Mouse (Mus musculus): Measurements from ENCODE around the gene Ace2. TPM values are rescaled to one million over a fixed set of nuclear protein-coding genes. Genes with fewer than 3 reads are reported as not detected.

Gene Ace2
- polyA plus RNA-seq (2015; fragmentation: Nextera tagmentation; extraction: Ambion mirVana) = 0.18 and 0.43 TPM in 2 replicates

- Histone ChIP-seq H3K27ac (no peak within 1 kb of the TSS), H3K27me3 (peaks cover 11% of the 10 kb centered on the region; the same call in 1 of the 2 replicates), H3K4me2 (no peak within 1 kb of the TSS), H3K9me3 (no peaks in the 10 kb centered on the region), H3K9ac (no peak within 1 kb of the TSS), H3K4me3 (no peak within 1 kb of the TSS), H3K4me1 (replicated peaks) (no peaks in the 10 kb centered on the region), H3K36me3 (no peaks in the 10 kb centered on the region)
- no peak for ATAC-seq (ENCODE audit: low FRiP score)
- WGBS = 90% methylated on average over 2 of the region's 2 CpGs
These were observed at the start of gene Ace2 for GRCm38 (mm10) chrX:164139032-164139431. Gene Ace2 (plus strand): TSS chrX:164139332.

- Histone ChIP-seq H3K27ac (no peak overlapping the region), H3K36me3 (no peaks in the 10 kb centered on the region)
- ATAC-seq (ENCODE audit: low FRiP score) = no peak
These were observed 49.2 kb upstream of the Ace2 start for GRCm38 (mm10) chrX:164089916-164090315.

GRCm38 (mm10) chrX:164092300-164093169 lies 46.6 kb upstream of the Ace2 start:
- Histone ChIP-seq H3K36me3 (no peaks in the 10 kb centered on the region), H3K27me3 (peaks cover 22% of the 10 kb centered on the region), H3K9me3 (no peaks in the 10 kb centered on the region), H3K4me1 (replicated peaks) (no peaks in the 10 kb centered on the region), H3K4me3 (no peak overlapping the region), H3K27ac (no peak overlapping the region), H3K9ac (no peak overlapping the region), H3K4me2 (no peak overlapping the region)
- WGBS = 73% methylated on average over 7 of the region's 7 CpGs
- no peak for ATAC-seq (ENCODE audit: low FRiP score)

More at GRCm38 (mm10) chrX:164089916-164090315, 49.2 kb upstream of the Ace2 start:
- Histone ChIP-seq H3K4me1 (replicated peaks) (no peaks in the 10 kb centered on the region), H3K4me3 (no peak overlapping the region), H3K9ac (no peak overlapping the region), H3K27me3 (peaks cover 19% of the 10 kb centered on the region), H3K4me2 (no peak overlapping the region), H3K9me3 (no peaks in the 10 kb centered on the region)
- WGBS = 73% methylated on average over 11 of the region's 11 CpGs

- Histone ChIP-seq H3K27me3 (peaks cover 22% of the 10 kb centered on the region), H3K27ac (no peak overlapping the region), H3K9me3 (no peaks in the 10 kb centered on the region), H3K9ac (no peak overlapping the region), H3K36me3 (no peaks in the 10 kb centered on the region), H3K4me3 (no peak overlapping the region), H3K4me2 (no peak overlapping the region), H3K4me1 (replicated peaks) (no peaks in the 10 kb centered on the region)
- 89% methylated on average over 5 of the region's 5 CpGs for WGBS
- no peak for ATAC-seq (ENCODE audit: low FRiP score)
These were observed 45.7 kb upstream of the Ace2 start for GRCm38 (mm10) chrX:164093435-164093834.

GRCm38 (mm10) chrX:164095838-164096237 lies 43.3 kb upstream of the Ace2 start:
- WGBS = 82% methylated on average over 2 of the region's 2 CpGs
- Histone ChIP-seq H3K27me3 (peaks cover 21% of the 10 kb centered on the region; the same call in 1 of the 2 replicates), H3K4me2 (no peak overlapping the region)

GRCm38 (mm10) chrX:164101483-164101882 lies 37.6 kb upstream of the Ace2 start:
- H3K9me3 ChIP-seq = no peaks in the 10 kb centered on the region
- no peak for ATAC-seq (ENCODE audit: low FRiP score)
- H3K36me3 ChIP-seq = no peaks in the 10 kb centered on the region
- 0 out of 2 replicates have a peak, but pooled peaks cover 3% of the 10 kb centered on the region for H3K4me1 ChIP-seq (replicated peaks)
- H3K27me3 ChIP-seq = 0 out of 2 replicates have a peak, but pooled peaks cover 7% of the 10 kb centered on the region
- H3K4me2 ChIP-seq = no peak overlapping the region
- H3K9ac ChIP-seq = no peak overlapping the region
- H3K4me3 ChIP-seq = no peak overlapping the region
- H3K27ac ChIP-seq = no peak overlapping the region

More at GRCm38 (mm10) chrX:164095838-164096237, 43.3 kb upstream of the Ace2 start:
- no peak overlapping the region for H3K4me3 ChIP-seq
- no peak for ATAC-seq (ENCODE audit: low FRiP score)
- H3K36me3 ChIP-seq = no peaks in the 10 kb centered on the region
- no peak overlapping the region for H3K9ac ChIP-seq
- no peaks in the 10 kb centered on the region for H3K9me3 ChIP-seq
- no peak overlapping the region for H3K27ac ChIP-seq
- H3K4me1 ChIP-seq (replicated peaks) = no peaks in the 10 kb centered on the region

GRCm38 (mm10) chrX:164102198-164102597 lies 36.9 kb upstream of the Ace2 start:
- 82% methylated on average over 7 of the region's 7 CpGs for WGBS
- Histone ChIP-seq H3K36me3 (no peaks in the 10 kb centered on the region), H3K9me3 (no peaks in the 10 kb centered on the region), H3K4me3 (no peak overlapping the region), H3K4me2 (no peak overlapping the region), H3K9ac (no peak overlapping the region), H3K27me3 (0 out of 2 replicates have a peak, but pooled peaks cover 7% of the 10 kb centered on the region), H3K27ac (no peak overlapping the region), H3K4me1 (replicated peaks) (0 out of 2 replicates have a peak, but pooled peaks cover 3% of the 10 kb centered on the region)
- no peak for ATAC-seq (ENCODE audit: low FRiP score)

GRCm38 (mm10) chrX:164102656-164103055 lies 36.5 kb upstream of the Ace2 start:
- Histone ChIP-seq H3K4me3 (no peak overlapping the region), H3K4me2 (no peak overlapping the region), H3K27me3 (0 out of 2 replicates have a peak, but pooled peaks cover 7% of the 10 kb centered on the region), H3K9ac (no peak overlapping the region), H3K27ac (no peak overlapping the region), H3K9me3 (no peaks in the 10 kb centered on the region), H3K4me1 (replicated peaks) (0 out of 2 replicates have a peak, but pooled peaks cover 3% of the 10 kb centered on the region), H3K36me3 (no peaks in the 10 kb centered on the region)
- ATAC-seq (ENCODE audit: low FRiP score) = no peak
- WGBS = 65% methylated on average over 6 of the region's 6 CpGs

- H3K27me3 ChIP-seq = peaks cover 7% of the 10 kb centered on the region; the same call in 1 of the 2 replicates
- H3K27ac ChIP-seq = no peak overlapping the region
- no peak overlapping the region for H3K9ac ChIP-seq
- no peak for ATAC-seq (ENCODE audit: low FRiP score)
- no peak overlapping the region for H3K4me3 ChIP-seq
- H3K4me2 ChIP-seq = no peak overlapping the region
- whole genome bisulfite sequencing = 80% methylated on average over 3 of the region's 3 CpGs
- H3K4me1 ChIP-seq (replicated peaks) = no peaks in the 10 kb centered on the region
- no peaks in the 10 kb centered on the region for H3K36me3 ChIP-seq
- no peaks in the 10 kb centered on the region for H3K9me3 ChIP-seq
These were observed 28.0 kb upstream of the Ace2 start for GRCm38 (mm10) chrX:164111146-164111545.

GRCm38 (mm10) chrX:164113744-164114143 lies 25.4 kb upstream of the Ace2 start:
- no peak for ATAC-seq (ENCODE audit: low FRiP score)
- Histone ChIP-seq H3K9ac (no peak overlapping the region), H3K36me3 (no peaks in the 10 kb centered on the region), H3K9me3 (no peaks in the 10 kb centered on the region), H3K27ac (no peak overlapping the region), H3K27me3 (peaks cover 7% of the 10 kb centered on the region; the same call in 1 of the 2 replicates), H3K4me2 (no peak overlapping the region), H3K4me1 (replicated peaks) (no peaks in the 10 kb centered on the region), H3K4me3 (no peak overlapping the region)
- 87% methylated on average over 6 of the region's 6 CpGs for WGBS

GRCm38 (mm10) chrX:164123942-164124341 lies 15.2 kb upstream of the Ace2 start:
- Histone ChIP-seq H3K9ac (no peak overlapping the region), H3K36me3 (no peaks in the 10 kb centered on the region), H3K4me2 (no peak overlapping the region), H3K4me1 (replicated peaks) (no peaks in the 10 kb centered on the region), H3K4me3 (no peak overlapping the region), H3K27me3 (peaks cover 4% of the 10 kb centered on the region; the same call in 1 of the 2 replicates), H3K9me3 (no peaks in the 10 kb centered on the region), H3K27ac (no peak overlapping the region)
- no peak for ATAC-seq (ENCODE audit: low FRiP score)
- WGBS = 98% methylated on average over 3 of the region's 3 CpGs

- Histone ChIP-seq H3K9ac (no peak overlapping the region), H3K27ac (no peak overlapping the region), H3K27me3 (peaks cover 3% of the 10 kb centered on the region; the same call in 1 of the 2 replicates), H3K4me3 (no peak overlapping the region), H3K9me3 (no peaks in the 10 kb centered on the region), H3K4me1 (replicated peaks) (no peaks in the 10 kb centered on the region), H3K4me2 (no peak overlapping the region), H3K36me3 (no peaks in the 10 kb centered on the region)
- WGBS = 89% methylated on average over 3 of the region's 3 CpGs
- ATAC-seq (ENCODE audit: low FRiP score) = no peak
These were observed 5.6 kb upstream of the Ace2 start for GRCm38 (mm10) chrX:164133531-164133930.
